Mouse (Mus musculus) testis, adult 2 months (tissue): ENCODE measurements around the gene C1qc. TPM values are rescaled to one million over a fixed set of nuclear protein-coding genes. Genes with fewer than 3 reads are reported as not detected.
A peak's percentile ranks its signal among the peaks of the same experiment; 100 is the strongest.

Experiments used
- H3K27ac ChIP-seq: fragments of 200-500 bp; 2 replicates; pipeline ENCODE4 v1.5.1; 2012; ENCODE audit warnings: low read depth, low read length; ENCODE audit not compliant: control insufficient read depth, insufficient read depth
- H3K27me3 ChIP-seq: fragments of 200-500 bp; 2 replicates; pipeline ENCODE4 v1.6.1; 2012; ENCODE audit warnings: mild to moderate bottlenecking, low read length, moderate library complexity; ENCODE audit not compliant: control insufficient read depth, insufficient read depth
- H3K36me3 ChIP-seq: fragments of 200-500 bp; 2 replicates; pipeline ENCODE4 v1.6.1; 2012; ENCODE audit warnings: mild to moderate bottlenecking, low read length; ENCODE audit not compliant: control insufficient read depth, insufficient read depth
- H3K4me1 ChIP-seq: fragments of 200-500 bp; 2 replicates; pipeline ENCODE4 v1.6.1; 2012; ENCODE audit warnings: low read length; ENCODE audit not compliant: control insufficient read depth, insufficient read depth
- H3K4me3 ChIP-seq: fragments of 200-500 bp; 2 replicates; pipeline ENCODE4 v1.5.1; 2012; ENCODE audit warnings: low read depth, mild to moderate bottlenecking, low read length, moderate library complexity, mixed read lengths; ENCODE audit not compliant: control insufficient read depth
- CTCF ChIP-seq: fragments of 200-500 bp; IDR thresholded peaks from 2 replicates; pipeline ENCODE4 v1.5.1; 2012; ENCODE audit warnings: low read depth, mild to moderate bottlenecking, inconsistent platforms, low read length, moderate library complexity; ENCODE audit not compliant: control insufficient read depth, insufficient read depth, insufficient replicate concordance
- POLR2A ChIP-seq: fragments of 200-500 bp; IDR thresholded peaks from 2 replicates; pipeline ENCODE4 v1.6.1; 2012; ENCODE audit warnings: low read depth, mild to moderate bottlenecking, inconsistent platforms, low read length, moderate library complexity; ENCODE audit not compliant: control insufficient read depth
- polyA plus RNA-seq: library from polyadenylated mRNA; depleted of rRNA; stranded (reverse); fragments of >200 nt; gene quantifications from 2 replicates; pipeline ENCODE4 v1.2.3, GENCODE M21; 2012; rRNA removed

The C1qc gene
- polyA plus RNA-seq, 1 experiment: 10.9 TPM

GRCm38 (mm10) chr4:136852119-136852518 is 40.7 kb downstream of the C1qc start:
- Histone ChIP-seq H3K4me3 (no peak overlapping the region), H3K4me1 (peaks cover 7% of the 10 kb centered on the region), H3K36me3 (no peaks in the 10 kb centered on the region), H3K27me3 (no peaks in the 10 kb centered on the region), H3K27ac (no peak overlapping the region)
- TF ChIP-seq POLR2A (no peak), CTCF (no peak)

GRCm38 (mm10) chr4:136848565-136848964 is 44.3 kb downstream of the C1qc start:
- Histone ChIP-seq H3K36me3 (no peaks in the 10 kb centered on the region), H3K4me1 (no peaks in the 10 kb centered on the region), H3K4me3 (no peak overlapping the region), H3K27ac (no peak overlapping the region), H3K27me3 (no peaks in the 10 kb centered on the region)
- TF ChIP-seq POLR2A (no peak), CTCF (no peak)

GRCm38 (mm10) chr4:136847166-136847565 is 45.7 kb downstream of the C1qc start:
- Histone ChIP-seq H3K4me1 (no peaks in the 10 kb centered on the region), H3K27me3 (no peaks in the 10 kb centered on the region), H3K27ac (no peak overlapping the region), H3K4me3 (no peak overlapping the region), H3K36me3 (no peaks in the 10 kb centered on the region)
- TF ChIP-seq CTCF (no peak), POLR2A (no peak)

- TF ChIP-seq POLR2A (no peak), CTCF (no peak)
- Histone ChIP-seq H3K4me1 (no peaks in the 10 kb centered on the region), H3K27ac (no peak overlapping the region)
Observed at GRCm38 (mm10) chr4:136842802-136843201, 50.1 kb downstream of the C1qc start.

GRCm38 (mm10) chr4:136842033-136842432 is 50.8 kb downstream of the C1qc start:
- Histone ChIP-seq H3K4me1 (no peaks in the 10 kb centered on the region), H3K27ac (no peak overlapping the region), H3K4me3 (no peak overlapping the region), H3K36me3 (no peaks in the 10 kb centered on the region), H3K27me3 (no peaks in the 10 kb centered on the region)
- TF ChIP-seq CTCF (no peak), POLR2A (no peak)

More at GRCm38 (mm10) chr4:136842802-136843201, 50.1 kb downstream of the C1qc start:
- Histone ChIP-seq H3K27me3 (no peaks in the 10 kb centered on the region), H3K36me3 (no peaks in the 10 kb centered on the region), H3K4me3 (no peak overlapping the region)

GRCm38 (mm10) chr4:136841056-136841455 is 51.8 kb downstream of the C1qc start:
- TF ChIP-seq CTCF (peak; percentile 71; the same call in 1 of the 2 replicates), POLR2A (no peak)
- H3K27me3 ChIP-seq: no peaks in the 10 kb centered on the region; the same call in 1 of the 2 replicates
- H3K4me3 ChIP-seq: no peak overlapping the region
- H3K27ac ChIP-seq: no peak overlapping the region
- H3K4me1 ChIP-seq: peaks cover 8% of the 10 kb centered on the region
- no peaks in the 10 kb centered on the region for H3K36me3 ChIP-seq

Other genes with a start within 250 kb of the C1qc start
- 0.49 and 1.7 TPM in 2 replicates for gene Ephb2, start 57.1 kb downstream of the C1qc start, polyA plus RNA-seq
- 18.9 and 20.5 TPM in 2 replicates for gene C1qb, start 6.9 kb downstream of the C1qc start, polyA plus RNA-seq
- gene C1qa, start 5.7 kb upstream of the C1qc start, polyA plus RNA-seq: 5.2 and 6.7 TPM in 2 replicates
- 2.0 and 2.1 TPM in 2 replicates for gene Epha8, start 63.8 kb upstream of the C1qc start, polyA plus RNA-seq
- gene Zbtb40, start 155.7 kb upstream of the C1qc start, polyA plus RNA-seq: 7.7 and 8.0 TPM in 2 replicates